Mouse (Mus musculus): ENCODE results near the gene Rhoj.
"Not testable (repeated sequence)": the region's sequence is repeated elsewhere in the genome, so short reads cannot be mapped to it uniquely, and the experiment has no call there.

Gene Rhoj

GRCm38 (mm10) chr12:75391526-75391925, 83.4 kb downstream of the Rhoj start:
- no peak for DNase-seq (ENCODE audit: low spot score in 2 of 2)

- DNase-seq (ENCODE audit: low spot score in 2 of 2), result no peak
These were observed 86.1 kb downstream of the Rhoj start for GRCm38 (mm10) chr12:75394011-75394773.

GRCm38 (mm10) chr12:75396616-75397015, 88.5 kb downstream of the Rhoj start:
- DNase-seq (ENCODE audit: low spot score in 2 of 2), result no peak

GRCm38 (mm10) chr12:75397077-75397476, 89.0 kb downstream of the Rhoj start:
- DNase-seq (ENCODE audit: low spot score in 2 of 2), result no peak

- DNase-seq (ENCODE audit: low spot score in 2 of 2), result no peak
These were observed 104.8 kb downstream of the Rhoj start for GRCm38 (mm10) chr12:75412964-75413363.

- DNase-seq (ENCODE audit: low spot score in 2 of 2), result no peak
These were observed 106.9 kb downstream of the Rhoj start for GRCm38 (mm10) chr12:75414991-75415390.

GRCm38 (mm10) chr12:75416681-75417080, 108.6 kb downstream of the Rhoj start, which contains the start of gene Gphb5:
Gene Gphb5, minus strand, starts transcription at chr12:75416781.
- DNase-seq (ENCODE audit: low spot score in 2 of 2), result no peak

- peak in 1 of 2 experiments; percentile 39 for DNase-seq (ENCODE audit: low spot score in 2 of 2)
These were observed 116.2 kb downstream of the Rhoj start for GRCm38 (mm10) chr12:75424359-75424758.

- no peak for DNase-seq (ENCODE audit: low spot score in 2 of 2)
These were observed 116.7 kb downstream of the Rhoj start for GRCm38 (mm10) chr12:75424817-75425216.

GRCm38 (mm10) chr12:75425882-75426281, 117.8 kb downstream of the Rhoj start:
- DNase-seq (ENCODE audit: low spot score in 2 of 2), result no peak

GRCm38 (mm10) chr12:75428719-75429118, 120.6 kb downstream of the Rhoj start:
- no peak for DNase-seq (ENCODE audit: low spot score in 2 of 2)

- no peak for DNase-seq (ENCODE audit: low spot score in 2 of 2)
These were observed 121.7 kb downstream of the Rhoj start for GRCm38 (mm10) chr12:75429685-75430396.

- DNase-seq (ENCODE audit: low spot score in 2 of 2), result not testable (repeated sequence)
These were observed 124.3 kb downstream of the Rhoj start for GRCm38 (mm10) chr12:75432400-75432799.

GRCm38 (mm10) chr12:75446245-75446644, 138.1 kb downstream of the Rhoj start:
- DNase-seq (ENCODE audit: low spot score in 2 of 2), result no peak

GRCm38 (mm10) chr12:75448921-75449320, 140.8 kb downstream of the Rhoj start:
- no peak for DNase-seq (ENCODE audit: low spot score in 2 of 2)

- DNase-seq (ENCODE audit: low spot score in 2 of 2), result no peak
These were observed 141.4 kb downstream of the Rhoj start for GRCm38 (mm10) chr12:75449475-75449966.

- DNase-seq (ENCODE audit: low spot score in 2 of 2), result no peak
These were observed 141.9 kb downstream of the Rhoj start for GRCm38 (mm10) chr12:75450011-75450410.

- DNase-seq (ENCODE audit: low spot score in 2 of 2), result no peak
These were observed 142.5 kb downstream of the Rhoj start for GRCm38 (mm10) chr12:75450592-75450991.
